Mouse (Mus musculus) cerebellum, postnatal 4 days (tissue): Measurements from ENCODE around the gene Sipa1l3.

Experiments
- DNase-seq, 2 experiments: peaks; one replicate each; pipeline ENCODE4 v3.0.0; 2022; ENCODE audit warnings: low spot score in 2 of 2, mixed read lengths in 1 of 2

Gene Sipa1l3

DNA sequence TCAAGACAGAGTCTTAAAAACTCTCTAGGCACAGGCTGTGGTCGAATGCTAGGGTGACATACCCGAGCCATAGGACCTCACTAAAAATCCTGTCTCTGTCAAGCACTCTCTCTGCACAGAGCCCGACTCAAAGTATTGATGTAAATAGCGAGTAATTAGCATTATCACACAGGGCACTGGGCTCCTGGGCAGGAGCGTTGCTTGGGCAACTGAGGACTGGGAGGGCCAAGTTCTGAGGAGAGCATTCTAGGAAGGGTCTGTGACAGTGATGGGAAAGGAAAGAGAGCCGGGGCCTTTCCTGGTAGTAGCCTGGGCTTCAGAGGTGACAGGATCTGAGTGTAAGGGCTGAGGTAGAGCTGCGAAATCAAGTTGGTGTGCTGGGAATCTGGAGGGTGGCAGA lies 212.3 kb downstream of the Sipa1l3 start:
- no peak for DNase-seq

DNA sequence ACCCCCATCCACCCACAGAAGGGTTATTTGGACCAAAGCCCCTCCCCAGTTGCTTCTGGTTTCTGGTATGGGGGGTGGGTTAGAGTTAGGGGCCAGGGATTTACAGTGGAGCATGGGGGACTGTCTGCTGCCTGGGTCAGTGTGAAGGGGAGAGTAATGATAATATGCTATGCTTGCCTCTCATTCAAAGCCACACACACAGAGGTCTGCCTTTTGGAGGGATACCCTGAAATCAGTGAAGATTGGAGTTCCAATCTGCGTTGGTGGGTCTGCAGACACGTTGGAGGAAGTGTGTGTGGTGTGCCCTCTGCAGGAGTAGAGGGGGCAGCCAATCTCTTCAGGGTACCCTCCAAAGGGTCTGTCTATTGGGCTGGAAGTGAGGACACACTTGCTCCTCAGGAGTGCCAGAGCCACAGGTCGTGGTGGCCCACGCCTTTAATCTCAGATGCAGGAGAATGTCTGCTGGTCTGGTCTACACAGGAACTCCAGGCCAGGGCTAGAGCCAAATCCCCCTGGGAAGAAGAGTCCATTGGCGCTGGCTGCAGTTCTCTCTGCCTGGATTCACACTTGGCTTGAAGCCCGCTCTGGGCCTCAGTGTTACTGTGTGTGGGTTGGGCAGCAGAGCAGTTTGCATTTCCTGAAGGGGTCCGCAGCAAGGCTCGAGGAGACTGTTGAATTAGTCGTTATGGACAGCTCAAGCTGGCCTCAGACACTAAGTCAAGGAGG lies 213.0 kb downstream of the Sipa1l3 start:
- DNase-seq: no peak

GRCm38 (mm10) chr7:29304463-29305262 lies 213.8 kb downstream of the Sipa1l3 start:
- no peak for DNase-seq

GRCm38 (mm10) chr7:29303738-29304462 lies 214.5 kb downstream of the Sipa1l3 start, which contains the start of gene Dpf1:
Dpf1 (plus strand) TSS chr7:29303951.
- DNase-seq: peak; percentile 71 to 84

GRCm38 (mm10) chr7:29302641-29303040 lies 215.8 kb downstream of the Sipa1l3 start:
- no peak for DNase-seq

DNA sequence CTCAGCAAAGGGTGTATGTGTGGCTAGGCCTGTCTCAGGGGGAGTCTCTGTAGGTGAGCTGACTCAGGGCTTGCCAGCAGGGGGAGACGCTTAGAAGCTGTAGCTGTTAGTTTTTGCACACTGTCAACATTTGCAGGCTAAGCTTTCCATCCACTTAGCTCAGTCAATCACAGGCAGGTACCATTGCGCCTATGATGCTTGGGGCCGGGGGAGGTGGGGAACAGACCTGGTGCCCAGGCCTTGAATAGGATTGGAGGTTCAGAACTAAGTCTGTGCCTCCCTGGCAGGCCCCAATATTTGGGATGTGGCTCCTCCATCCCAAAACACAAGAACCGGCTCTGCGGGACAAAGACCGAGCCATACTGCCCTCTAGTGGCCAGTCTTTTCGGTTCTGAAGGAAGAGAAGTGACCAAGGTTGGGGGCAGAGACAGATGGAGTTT lies 217.3 kb downstream of the Sipa1l3 start:
- DNase-seq: peak in 1 of 2 experiments; percentile 78

DNA sequence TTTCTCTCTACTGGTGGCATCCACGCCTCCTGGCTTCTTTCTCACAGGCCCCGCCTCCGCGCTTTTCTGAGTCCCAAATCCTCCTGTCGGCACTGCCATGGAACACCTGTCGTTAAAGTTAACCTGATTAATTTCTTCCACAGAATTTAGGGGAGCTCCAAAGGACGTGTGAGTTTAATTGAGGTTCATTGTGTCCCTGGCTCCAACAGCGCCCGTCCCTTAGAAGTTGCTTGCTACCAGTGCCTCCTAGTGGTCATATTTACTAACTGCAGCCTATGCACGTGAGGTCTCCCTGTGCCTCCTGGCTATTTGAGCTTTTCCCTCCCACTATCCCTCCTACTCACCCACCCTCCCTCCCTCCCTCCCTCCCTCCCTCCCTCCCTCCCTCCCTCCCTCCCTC lies 221.4 kb downstream of the Sipa1l3 start:
- no peak for DNase-seq

GRCm38 (mm10) chr7:29295861-29296647 lies 222.4 kb downstream of the Sipa1l3 start:
- DNase-seq: no peak

DNA sequence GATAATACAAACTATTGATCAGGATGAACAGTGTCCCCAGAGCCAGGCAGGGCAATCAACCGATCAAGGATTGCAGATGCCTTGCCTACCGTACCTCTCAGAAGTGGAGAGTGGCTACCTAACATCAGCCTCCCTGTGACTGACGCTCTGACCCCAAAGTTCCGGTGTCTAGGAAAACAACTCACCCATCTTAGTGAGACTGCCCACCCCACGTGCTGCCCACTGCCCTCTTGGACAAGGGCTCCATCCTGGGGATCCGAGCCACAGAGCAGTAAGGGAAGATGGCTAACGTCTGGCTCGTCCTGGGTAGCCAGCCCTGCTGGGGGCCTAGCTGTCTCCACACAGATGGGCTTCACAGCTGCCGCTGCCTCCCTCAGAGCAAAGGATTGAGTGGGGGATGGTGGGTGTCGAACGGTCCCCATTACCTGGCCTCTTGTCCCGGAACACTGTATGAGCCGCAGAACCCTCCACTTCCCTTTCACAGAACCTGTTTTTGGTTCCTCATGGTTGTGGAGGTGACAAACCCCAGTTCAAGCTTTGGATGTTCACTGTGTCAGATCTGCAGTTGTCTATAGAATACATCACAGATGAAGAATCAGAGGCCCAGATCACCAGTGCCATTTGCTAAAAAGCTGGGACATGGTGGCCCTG lies 224.2 kb downstream of the Sipa1l3 start:
- no peak for DNase-seq

- DNase-seq: no peak
Observed at GRCm38 (mm10) chr7:29293131-29294065, 225.0 kb downstream of the Sipa1l3 start.

DNA sequence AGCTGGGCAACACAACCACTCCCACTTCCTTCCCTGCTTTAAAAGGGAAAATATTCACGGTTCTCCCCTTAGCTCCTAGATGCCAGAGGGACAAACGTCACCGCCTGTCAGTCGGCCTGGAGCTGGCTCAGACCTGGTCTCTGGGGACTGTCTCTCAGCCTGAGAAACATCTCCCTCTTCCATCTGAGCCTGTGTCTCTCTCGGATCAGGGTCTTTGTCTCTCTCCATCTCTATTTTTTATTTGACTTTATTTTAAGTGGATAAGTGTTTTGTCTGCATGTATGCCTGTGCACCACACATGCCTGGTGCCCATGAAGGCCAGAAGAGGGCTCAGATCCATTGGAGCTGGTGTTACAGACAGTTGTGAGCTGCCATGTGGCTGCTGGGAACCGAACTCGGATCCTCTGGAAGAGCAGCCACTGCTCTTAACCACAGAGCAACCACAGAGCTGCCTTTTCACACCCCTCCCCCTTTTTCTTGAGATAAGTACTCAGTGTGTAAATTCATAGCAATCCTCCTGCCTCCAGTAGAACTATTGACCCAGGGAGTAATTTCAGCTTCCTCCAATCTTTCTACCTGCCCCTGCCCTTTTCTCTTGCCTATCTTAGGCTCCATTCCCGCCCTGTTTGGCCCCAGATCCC lies 225.9 kb downstream of the Sipa1l3 start:
- DNase-seq: no peak

GRCm38 (mm10) chr7:29291616-29292457 lies 226.6 kb downstream of the Sipa1l3 start:
- no peak for DNase-seq

DNA sequence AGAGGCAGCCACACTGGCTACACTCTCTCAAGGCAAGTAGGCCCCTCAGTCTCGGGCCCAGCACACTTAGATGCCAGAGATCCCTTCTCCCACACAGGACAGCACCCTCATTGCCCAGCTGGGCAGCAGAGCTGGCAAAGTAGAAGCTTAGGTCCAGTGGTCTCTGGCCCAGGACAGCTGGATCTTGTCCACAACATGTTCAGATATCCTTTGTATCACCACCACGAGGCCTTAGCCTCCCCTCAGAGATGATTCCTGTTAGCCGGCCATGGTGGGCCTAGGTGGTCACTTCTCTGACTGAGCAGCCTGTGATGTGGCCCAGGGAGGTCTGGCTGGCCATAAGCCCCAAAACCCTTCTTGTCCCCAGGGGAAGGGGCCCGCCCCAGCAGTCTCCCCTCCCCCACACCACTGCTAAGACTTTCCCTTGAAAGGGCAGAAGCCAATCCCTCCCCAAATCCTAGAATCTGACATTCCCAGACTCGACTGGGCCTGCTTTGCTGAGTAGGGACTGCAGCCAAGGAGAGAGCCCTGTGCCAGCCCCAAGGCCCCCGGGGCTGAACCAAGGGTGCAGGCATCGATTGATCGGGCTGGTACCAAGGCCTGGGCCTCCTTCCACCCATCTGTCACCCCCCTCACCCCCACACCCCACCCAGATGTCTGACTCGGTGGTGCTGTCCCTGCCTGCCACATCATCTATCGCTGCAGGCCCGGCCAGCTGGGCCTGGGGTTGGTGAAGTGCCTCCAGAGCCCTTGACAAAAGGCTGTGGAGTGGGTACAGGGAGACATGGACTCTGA lies 227.6 kb downstream of the Sipa1l3 start:
- DNase-seq: no peak

GRCm38 (mm10) chr7:29289856-29290255 lies 228.6 kb downstream of the Sipa1l3 start:
- DNase-seq: no peak

GRCm38 (mm10) chr7:29288942-29289638 lies 229.4 kb downstream of the Sipa1l3 start, which contains the start of gene Ppp1r14a:
Ppp1r14a (plus strand) TSS chr7:29289308.
- DNase-seq: peak; percentile 59 to 82

GRCm38 (mm10) chr7:29288079-29288478 lies 230.4 kb downstream of the Sipa1l3 start:
- DNase-seq: no peak

GRCm38 (mm10) chr7:29287481-29287880 lies 231.0 kb downstream of the Sipa1l3 start:
- DNase-seq: no peak
